Mouse (Mus musculus) neural tube, embryonic 12.5 days (tissue): Measurements from ENCODE around the gene Mgmt. TPM values are rescaled to one million over a fixed set of nuclear protein-coding genes. Genes with fewer than 3 reads are reported as not detected.
A peak's percentile ranks its signal among the peaks of the same experiment; 100 is the strongest.

Experiments used
- ATAC-seq: fragments of 200-750 bp; cut with Nextera tagmentation; 2 replicates; pipeline ENCODE4 v1.8.0; 2017; ENCODE audit warnings: low read depth, mild to moderate bottlenecking, moderate TSS enrichment, moderate library complexity; ENCODE audit not compliant: low FRiP score
- H3K27ac ChIP-seq: fragments of 300-500 bp; sonication (generic); 2 replicates; pipeline ENCODE4 v1.5.1; 2016
- H3K27me3 ChIP-seq: fragments of 300-500 bp; sonication (generic); replicated peaks from 2 replicates; pipeline ENCODE4 v1.6.1; 2016; ENCODE audit warnings: mild to moderate bottlenecking
- H3K36me3 ChIP-seq: fragments of 300-500 bp; sonication (generic); 2 replicates; pipeline ENCODE4 v1.6.1; 2016; ENCODE audit warnings: mild to moderate bottlenecking
- H3K4me1 ChIP-seq: fragments of 300-500 bp; sonication (generic); 2 replicates; pipeline ENCODE4 v1.6.1; 2016
- H3K4me2 ChIP-seq: fragments of 300-500 bp; sonication (generic); replicated peaks from 2 replicates; pipeline ENCODE4 v1.6.1; 2016; ENCODE audit warnings: mild to moderate bottlenecking
- H3K4me3 ChIP-seq: fragments of 300-500 bp; sonication (generic); 2 replicates; pipeline ENCODE4 v1.5.1; 2016
- H3K9ac ChIP-seq: fragments of 300-500 bp; sonication (generic); 2 replicates; pipeline ENCODE4 v1.6.1; 2016; ENCODE audit warnings: mild to moderate bottlenecking
- H3K9me3 ChIP-seq: fragments of 300-500 bp; sonication (generic); 2 replicates; pipeline ENCODE4 v1.6.1; 2016; ENCODE audit warnings: mild to moderate bottlenecking
- WGBS: fragments of 180-500 bp; shearing (Covaris S2); methylation state at CpG from one replicate; pipeline ENCODE4 v1.1.7; 2016; 5-methylcytosine and 5-hydroxymethylcytosine counted together
- polyA plus RNA-seq: library from polyadenylated mRNA; unstranded; fragments of >200 nt; fragmentation: Nextera tagmentation; extraction: Ambion mirVana; gene quantifications from 2 replicates; pipeline ENCODE4 v1.2.1, GENCODE M21; 2016

Gene Mgmt
- polyA plus RNA-seq, 1 experiment from 2014 or later, result 2.6 TPM

- no peak overlapping the region for H3K4me2 ChIP-seq
- no peak for ATAC-seq
- peaks cover 23% of the 10 kb centered on the region for H3K4me1 ChIP-seq
- H3K27me3 ChIP-seq, result 0 out of 2 replicates have a peak, but pooled peaks cover 4% of the 10 kb centered on the region
- no peaks in the 10 kb centered on the region for H3K36me3 ChIP-seq
- no peak overlapping the region for H3K4me3 ChIP-seq
- 21% methylated on average over 8 of the region's 8 CpGs for WGBS
- no peak overlapping the region for H3K27ac ChIP-seq
- no peaks in the 10 kb centered on the region for H3K9me3 ChIP-seq
- H3K9ac ChIP-seq, result no peak overlapping the region
These were observed 146.2 kb downstream of the Mgmt start for GRCm38 (mm10) chr7:137040646-137041045.

- 94% methylated on average over 4 of the region's 4 CpGs for WGBS
- no peak overlapping the region for H3K4me3 ChIP-seq
These were observed 152.5 kb downstream of the Mgmt start for GRCm38 (mm10) chr7:137046891-137047290.

DNA sequence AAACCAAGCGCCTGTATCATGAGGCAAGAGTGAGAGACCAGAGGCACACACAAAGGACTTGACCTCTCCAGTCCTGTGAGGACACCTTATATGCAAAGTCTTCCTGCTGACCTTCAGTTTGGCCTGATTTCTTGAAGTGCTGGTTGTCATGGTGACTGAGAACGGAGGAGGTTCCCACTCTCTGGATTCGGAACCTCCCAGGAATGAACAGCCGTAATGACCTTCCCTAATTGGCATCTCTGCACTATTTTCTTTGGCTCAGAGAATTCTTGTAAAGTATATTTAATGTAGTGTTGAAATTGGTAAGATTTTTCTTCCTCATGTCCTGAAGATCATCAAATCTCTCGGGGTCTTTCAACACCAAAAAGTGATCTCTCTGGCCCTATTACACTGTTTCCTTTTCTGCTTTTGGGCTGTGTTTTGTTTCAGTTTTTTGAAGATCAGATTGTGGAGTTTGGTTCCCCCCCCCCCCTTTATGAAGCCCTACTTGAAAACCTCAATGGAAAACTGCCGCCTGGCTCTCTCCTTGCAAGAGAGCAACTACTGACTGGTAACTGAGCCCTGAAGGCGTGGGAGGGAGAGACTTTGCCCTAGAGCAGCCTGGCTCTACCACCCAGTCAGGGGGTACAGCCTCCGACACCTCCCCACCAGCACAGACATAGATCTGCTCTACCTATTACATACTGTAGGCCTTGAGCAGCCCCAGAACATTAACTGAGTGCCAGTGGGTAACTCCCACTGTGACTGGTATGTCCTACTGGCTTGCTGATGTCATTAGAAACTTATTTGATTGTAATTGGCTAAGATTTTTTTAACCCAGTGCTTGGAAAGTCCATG is 153.9 kb downstream of the Mgmt start:
- Histone ChIP-seq H3K4me2 (no peak overlapping the region), H3K36me3 (no peaks in the 10 kb centered on the region), H3K27ac (no peak overlapping the region), H3K9me3 (no peaks in the 10 kb centered on the region), H3K4me1 (no peaks in the 10 kb centered on the region; the same call in 1 of the 2 replicates), H3K27me3 (no peaks in the 10 kb centered on the region), H3K4me3 (no peak overlapping the region), H3K9ac (no peak overlapping the region)
- 58% methylated on average over 8 of the region's 8 CpGs for WGBS
- ATAC-seq, result no peak

More at GRCm38 (mm10) chr7:137046891-137047290, 152.5 kb downstream of the Mgmt start:
- no peak for ATAC-seq
- no peak overlapping the region for H3K27ac ChIP-seq
- no peak overlapping the region for H3K4me2 ChIP-seq
- no peaks in the 10 kb centered on the region for H3K9me3 ChIP-seq
- no peaks in the 10 kb centered on the region for H3K36me3 ChIP-seq
- no peak overlapping the region for H3K9ac ChIP-seq
- no peaks in the 10 kb centered on the region; the same call in 1 of the 2 replicates for H3K4me1 ChIP-seq
- H3K27me3 ChIP-seq, result no peaks in the 10 kb centered on the region

DNA sequence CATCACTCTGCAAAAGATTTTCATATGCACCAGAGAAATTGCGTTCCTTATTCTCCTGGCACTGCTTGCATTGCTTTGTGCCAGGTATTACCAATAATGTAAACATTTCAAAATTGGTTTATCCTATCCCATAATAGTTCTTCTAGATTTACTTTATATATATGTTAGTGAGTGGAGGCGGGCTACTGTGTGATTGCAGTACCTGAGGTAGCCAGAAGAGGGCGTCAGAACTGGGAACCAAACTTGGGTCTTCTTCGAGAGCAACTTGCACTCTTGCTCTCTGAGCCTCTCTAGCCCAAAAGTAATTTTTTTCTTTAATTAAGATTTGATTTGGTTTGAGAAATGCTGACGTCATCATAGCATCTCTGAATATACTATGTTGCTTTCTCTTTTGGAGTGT is 159.9 kb downstream of the Mgmt start:
- H3K27me3 ChIP-seq, result no peaks in the 10 kb centered on the region
- no peaks in the 10 kb centered on the region for H3K36me3 ChIP-seq
- no peak overlapping the region for H3K9ac ChIP-seq
- no peaks in the 10 kb centered on the region for H3K9me3 ChIP-seq
- no peak overlapping the region for H3K27ac ChIP-seq
- ATAC-seq, result no peak
- H3K4me3 ChIP-seq, result no peak overlapping the region
- 76% methylated on average over 5 of the region's 5 CpGs for whole genome bisulfite sequencing
- H3K4me2 ChIP-seq, result no peak overlapping the region
- H3K4me1 ChIP-seq, result no peaks in the 10 kb centered on the region

DNA sequence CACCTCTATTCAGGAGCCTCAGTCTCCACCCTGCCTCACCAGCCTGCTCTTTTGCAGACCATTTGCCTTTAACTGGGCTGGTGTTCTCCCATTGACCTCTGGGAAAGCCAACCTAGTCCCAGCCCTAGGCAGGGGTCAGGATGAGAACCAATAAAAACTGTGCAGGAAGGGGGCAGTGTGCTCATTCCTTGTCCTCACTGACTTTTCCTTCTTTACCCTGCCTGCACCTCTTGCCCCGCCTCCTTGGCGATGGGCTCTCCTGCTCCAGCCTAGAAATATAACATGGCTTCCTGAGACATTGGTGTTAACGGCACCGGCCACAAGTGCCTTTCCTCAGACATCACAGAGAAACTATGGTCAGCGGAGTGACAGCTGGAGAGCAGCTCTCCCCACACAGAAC is 161.7 kb downstream of the Mgmt start:
- Histone ChIP-seq H3K4me1 (no peaks in the 10 kb centered on the region), H3K4me2 (no peak overlapping the region), H3K36me3 (no peaks in the 10 kb centered on the region), H3K27ac (no peak overlapping the region), H3K27me3 (no peaks in the 10 kb centered on the region), H3K4me3 (no peak overlapping the region), H3K9ac (no peak overlapping the region), H3K9me3 (no peaks in the 10 kb centered on the region)
- ATAC-seq, result no peak
- 47% methylated on average over 5 of the region's 5 CpGs for WGBS

- no peaks in the 10 kb centered on the region for H3K9me3 ChIP-seq
- peaks cover 4% of the 10 kb centered on the region; the same call in 1 of the 2 replicates for H3K4me1 ChIP-seq
- 36% methylated on average over 3 of the region's 3 CpGs for WGBS
- H3K4me3 ChIP-seq, result no peak overlapping the region
- H3K27ac ChIP-seq, result no peak overlapping the region
- H3K27me3 ChIP-seq, result no peaks in the 10 kb centered on the region
- no peaks in the 10 kb centered on the region for H3K36me3 ChIP-seq
- H3K9ac ChIP-seq, result no peak overlapping the region
- no peak overlapping the region for H3K4me2 ChIP-seq
- no peak for ATAC-seq
These were observed 166.1 kb downstream of the Mgmt start for GRCm38 (mm10) chr7:137060488-137060887.

DNA sequence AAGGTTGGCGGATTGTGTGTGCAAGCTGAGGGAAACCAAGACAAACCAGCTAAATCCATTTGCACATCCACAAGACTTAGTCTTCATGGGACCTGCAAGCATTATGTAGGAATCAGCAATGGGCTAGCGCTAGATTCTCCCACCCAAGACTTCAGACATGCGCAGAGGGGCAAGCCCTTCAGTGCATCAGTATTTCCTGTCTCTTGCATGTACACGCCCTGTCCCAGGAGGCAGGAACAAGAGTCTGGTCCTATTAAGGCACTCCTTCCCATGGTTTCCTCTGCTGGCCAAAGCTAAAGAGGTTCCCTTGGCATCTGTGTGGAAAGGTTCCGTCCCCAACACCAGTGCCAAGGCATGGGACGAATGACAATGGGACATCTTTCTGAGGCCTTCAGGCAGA is 166.7 kb downstream of the Mgmt start:
- H3K4me3 ChIP-seq, result no peak overlapping the region
- 95% methylated on average over 6 of the region's 6 CpGs for WGBS
- no peak for ATAC-seq
- H3K9ac ChIP-seq, result no peak overlapping the region
- H3K4me2 ChIP-seq, result no peak overlapping the region
- H3K27me3 ChIP-seq, result no peaks in the 10 kb centered on the region
- H3K9me3 ChIP-seq, result no peaks in the 10 kb centered on the region
- H3K4me1 ChIP-seq, result peaks cover 4% of the 10 kb centered on the region; the same call in 1 of the 2 replicates
- H3K36me3 ChIP-seq, result no peaks in the 10 kb centered on the region
- no peak overlapping the region for H3K27ac ChIP-seq

DNA sequence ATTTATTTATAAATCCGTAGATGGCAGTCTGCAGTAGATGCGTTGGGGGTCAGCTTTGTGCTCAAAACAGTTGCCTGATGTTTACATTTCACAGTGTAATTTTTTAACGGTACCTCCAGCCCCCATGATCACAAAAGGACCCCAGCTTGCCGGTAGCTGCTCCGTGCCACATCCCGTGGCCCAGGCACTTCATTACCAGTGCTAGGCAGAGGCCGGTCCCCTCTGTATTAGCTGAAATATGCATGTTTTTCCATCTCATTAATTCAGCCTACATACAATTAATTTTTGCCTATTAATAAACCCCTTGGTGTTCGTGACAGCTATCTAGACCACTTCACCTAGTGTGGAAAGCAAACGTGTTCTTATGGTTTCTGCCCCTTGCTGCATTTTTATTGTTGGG is 169.8 kb downstream of the Mgmt start:
- WGBS, result 64% methylated on average over 9 of the region's 9 CpGs

GRCm38 (mm10) chr7:137065408-137065807 is 171.0 kb downstream of the Mgmt start:
- no peak overlapping the region for H3K4me3 ChIP-seq
- no peak overlapping the region for H3K9ac ChIP-seq
- H3K4me1 ChIP-seq, result peaks cover 4% of the 10 kb centered on the region; the same call in 1 of the 2 replicates
- WGBS, result 89% methylated on average over 5 of the region's 5 CpGs
- no peak for ATAC-seq
- H3K4me2 ChIP-seq, result no peak overlapping the region
- no peaks in the 10 kb centered on the region for H3K27me3 ChIP-seq
- no peak overlapping the region for H3K27ac ChIP-seq
- H3K9me3 ChIP-seq, result no peaks in the 10 kb centered on the region
- no peaks in the 10 kb centered on the region for H3K36me3 ChIP-seq

More for the DNA sequence above, 169.8 kb downstream of the Mgmt start:
- Histone ChIP-seq H3K27ac (peak overlapping the region; percentile 9; the same call in 1 of the 2 replicates), H3K4me3 (no peak overlapping the region), H3K27me3 (no peaks in the 10 kb centered on the region), H3K9me3 (no peaks in the 10 kb centered on the region), H3K4me2 (no peak overlapping the region), H3K9ac (no peak overlapping the region), H3K4me1 (peaks cover 4% of the 10 kb centered on the region; the same call in 1 of the 2 replicates), H3K36me3 (no peaks in the 10 kb centered on the region)
- ATAC-seq, result no peak

- Histone ChIP-seq H3K9ac (no peak overlapping the region), H3K4me1 (peaks cover 4% of the 10 kb centered on the region; the same call in 1 of the 2 replicates), H3K27me3 (no peaks in the 10 kb centered on the region), H3K9me3 (no peaks in the 10 kb centered on the region), H3K36me3 (no peaks in the 10 kb centered on the region), H3K27ac (no peak overlapping the region), H3K4me3 (no peak overlapping the region), H3K4me2 (no peak overlapping the region)
- ATAC-seq, result no peak
- 89% methylated on average over 3 of the region's 3 CpGs for WGBS
These were observed 171.8 kb downstream of the Mgmt start for GRCm38 (mm10) chr7:137066211-137066610.

GRCm38 (mm10) chr7:137066997-137067396 is 172.6 kb downstream of the Mgmt start:
- H3K27ac ChIP-seq, result no peak overlapping the region
- no peak overlapping the region for H3K4me3 ChIP-seq
- no peaks in the 10 kb centered on the region for H3K36me3 ChIP-seq
- ATAC-seq, result no peak
- no peaks in the 10 kb centered on the region for H3K27me3 ChIP-seq
- H3K4me1 ChIP-seq, result peaks cover 4% of the 10 kb centered on the region; the same call in 1 of the 2 replicates
- no peaks in the 10 kb centered on the region for H3K9me3 ChIP-seq
- WGBS, result 90% methylated on average over 4 of the region's 4 CpGs
- no peak overlapping the region for H3K4me2 ChIP-seq
- no peak overlapping the region for H3K9ac ChIP-seq

GRCm38 (mm10) chr7:137067758-137068157 is 173.3 kb downstream of the Mgmt start:
- H3K4me1 ChIP-seq, result peaks cover 4% of the 10 kb centered on the region; the same call in 1 of the 2 replicates
- no peaks in the 10 kb centered on the region for H3K9me3 ChIP-seq
- no peak overlapping the region for H3K9ac ChIP-seq
- H3K27me3 ChIP-seq, result no peaks in the 10 kb centered on the region
- no peak overlapping the region for H3K4me2 ChIP-seq
- 89% methylated on average over 6 of the region's 6 CpGs for WGBS
- H3K36me3 ChIP-seq, result no peaks in the 10 kb centered on the region
- H3K27ac ChIP-seq, result no peak overlapping the region
- H3K4me3 ChIP-seq, result no peak overlapping the region
- no peak for ATAC-seq
